Mouse (Mus musculus): ENCODE results near the gene Capns1.

Gene Capns1

DNA sequence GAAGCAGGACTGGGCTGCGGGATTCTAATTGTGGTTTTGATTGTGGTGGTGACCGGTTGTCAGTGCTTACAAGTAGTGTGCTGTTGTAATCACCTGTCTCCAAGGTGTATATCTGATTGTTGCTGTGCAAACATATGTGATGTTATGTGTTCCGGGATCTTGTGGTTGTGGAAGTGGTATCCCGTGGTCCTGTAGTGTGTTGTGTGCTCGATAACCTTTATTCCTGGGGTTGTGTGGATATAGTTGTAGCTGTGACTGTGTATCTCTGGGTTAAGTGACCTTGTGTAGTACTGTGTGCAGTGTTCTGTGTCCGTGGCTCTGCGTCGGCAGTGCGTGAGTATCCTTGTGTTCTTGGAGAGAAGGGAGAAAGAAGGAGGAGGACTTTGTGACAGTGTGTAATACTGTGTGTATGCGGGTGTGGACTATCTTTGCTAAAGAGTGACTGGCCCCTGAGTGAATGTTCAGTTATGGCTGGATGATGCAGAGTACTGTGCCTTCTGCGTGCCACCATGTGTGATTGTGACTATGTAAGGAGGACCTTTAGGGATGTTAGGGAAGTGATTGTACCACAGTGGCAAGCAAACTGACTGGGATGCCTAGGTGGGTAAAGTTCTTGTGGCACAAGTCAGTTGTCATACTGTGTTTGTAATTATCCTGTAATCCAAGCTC is 28.2 kb downstream of the Capns1 start:
- no peak for DNase-seq

DNA sequence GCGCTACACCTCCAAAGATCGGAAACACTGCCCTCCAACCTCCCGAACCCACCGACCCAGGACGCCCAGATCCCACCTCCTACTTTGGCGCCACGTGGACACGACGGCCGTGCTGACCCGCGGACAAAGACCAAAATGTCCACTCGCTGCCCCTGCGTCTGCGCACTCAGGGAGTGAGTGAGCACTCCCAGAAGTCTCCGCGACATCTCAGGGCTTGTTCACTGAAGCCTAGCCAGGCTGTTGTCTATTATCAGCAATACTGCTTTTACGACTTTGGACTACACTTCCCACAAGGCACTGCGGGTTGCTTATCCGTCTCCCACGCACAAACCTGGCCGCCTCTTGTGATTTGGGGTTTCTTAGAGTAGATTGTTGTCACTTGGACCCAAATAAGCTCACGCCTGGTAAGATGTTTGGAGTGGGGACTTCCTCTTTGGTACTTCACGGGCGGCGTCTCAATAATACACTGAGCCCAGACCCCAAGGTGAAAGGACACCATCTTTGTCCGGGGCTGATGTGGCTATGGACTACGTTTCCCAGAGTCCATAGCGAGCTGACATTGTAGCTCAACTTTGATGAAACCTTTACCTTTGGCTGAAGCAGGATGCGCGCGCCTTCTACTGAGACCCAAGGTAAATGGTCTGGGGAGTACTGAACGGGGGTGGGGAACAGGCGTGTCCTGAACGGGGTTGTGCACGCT is 28.9 kb downstream of the Capns1 start, which contains the start of gene Zfp146:
Zfp146 (minus strand) TSS at position 168 of the 700 bp plus-strand sequence.
- peak; percentile 94 for DNase-seq

DNA sequence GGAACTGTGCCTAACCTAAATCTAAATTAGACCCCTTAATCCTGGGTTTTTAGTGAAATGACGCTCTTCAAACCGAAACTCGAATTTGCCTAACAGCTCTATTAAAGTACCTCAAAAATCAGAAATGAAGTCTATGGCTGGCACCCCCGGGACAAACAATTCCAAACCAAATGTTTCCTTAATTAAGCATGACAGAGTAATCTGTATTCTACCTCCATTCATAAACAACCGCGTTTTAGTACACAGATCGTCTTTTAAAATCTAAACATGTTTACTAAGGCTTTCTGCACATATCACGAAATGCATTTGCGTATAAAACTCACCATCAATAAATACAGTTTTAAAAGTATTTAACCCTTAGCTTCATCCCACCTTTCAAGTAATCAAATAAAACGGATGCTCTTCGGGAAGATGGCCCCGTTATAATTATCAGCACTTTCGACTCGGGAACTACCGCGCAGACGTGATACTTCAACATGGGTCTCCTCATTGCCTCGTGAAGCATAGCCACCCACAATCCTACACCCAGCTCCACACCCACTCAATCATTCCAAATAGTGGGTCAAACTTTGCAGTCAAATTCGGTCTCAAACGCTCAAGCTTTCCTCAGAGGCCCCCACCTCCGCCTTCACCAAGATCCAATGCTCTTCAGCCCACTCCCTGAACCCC is 29.6 kb downstream of the Capns1 start:
- DNase-seq: no peak

DNA sequence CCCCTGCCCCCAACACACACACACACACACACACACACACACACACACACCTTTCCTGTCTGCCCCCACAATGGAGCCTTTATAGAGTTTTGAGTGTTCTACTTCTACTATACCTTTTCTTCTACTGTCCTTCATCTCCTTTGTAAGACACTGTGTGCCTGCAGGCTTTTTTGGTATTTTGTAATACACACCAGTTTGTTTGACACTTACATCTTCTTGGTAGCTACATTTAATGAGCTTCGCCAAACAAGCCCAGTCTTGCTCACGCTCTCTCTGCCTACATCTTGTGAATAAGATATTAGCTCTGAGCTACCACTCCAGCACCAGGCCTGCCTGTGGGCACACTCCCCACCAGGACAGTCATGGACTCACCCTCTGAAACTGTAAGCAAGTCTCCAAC is 33.9 kb downstream of the Capns1 start:
- no peak for DNase-seq

DNA sequence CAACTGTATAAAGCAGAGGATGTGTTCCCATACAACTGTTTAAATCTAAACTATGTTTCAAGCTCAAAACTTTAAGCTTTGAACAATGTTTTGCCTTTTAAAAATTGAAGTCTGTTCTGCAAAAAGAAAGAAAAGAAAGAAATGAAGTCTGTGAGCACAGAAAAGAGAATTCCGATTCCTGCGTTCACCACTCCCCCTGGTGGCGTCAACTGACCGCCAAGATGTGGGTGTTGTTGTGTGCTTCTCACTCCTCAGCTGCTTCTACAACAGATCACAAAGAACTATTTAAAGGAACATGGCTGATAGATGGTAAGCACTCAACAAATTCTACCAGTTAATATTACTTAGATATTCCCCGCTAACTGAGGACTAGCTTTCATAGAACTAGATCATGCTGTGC is 35.5 kb downstream of the Capns1 start:
- DNase-seq: no peak

DNA sequence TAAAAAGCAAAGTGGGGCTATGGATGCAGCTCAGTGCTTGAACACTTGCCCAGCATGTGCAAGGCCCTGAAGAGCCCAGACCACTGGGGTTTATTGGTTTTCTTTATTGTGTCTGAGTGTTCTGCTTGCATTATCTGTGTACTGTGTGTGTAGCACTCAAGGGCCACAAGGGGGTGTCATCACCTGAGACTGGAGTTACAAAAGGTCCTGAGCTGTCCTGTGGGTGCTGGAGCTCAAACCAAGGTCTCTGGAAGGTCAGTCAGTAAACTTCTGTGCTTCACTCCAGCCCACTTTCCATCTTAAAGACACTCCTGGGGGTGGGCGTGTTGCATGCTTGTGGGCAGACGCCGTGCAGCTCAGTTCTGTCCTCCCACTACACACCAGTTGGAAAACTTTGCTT is 43.1 kb downstream of the Capns1 start:
- DNase-seq: no peak

DNA sequence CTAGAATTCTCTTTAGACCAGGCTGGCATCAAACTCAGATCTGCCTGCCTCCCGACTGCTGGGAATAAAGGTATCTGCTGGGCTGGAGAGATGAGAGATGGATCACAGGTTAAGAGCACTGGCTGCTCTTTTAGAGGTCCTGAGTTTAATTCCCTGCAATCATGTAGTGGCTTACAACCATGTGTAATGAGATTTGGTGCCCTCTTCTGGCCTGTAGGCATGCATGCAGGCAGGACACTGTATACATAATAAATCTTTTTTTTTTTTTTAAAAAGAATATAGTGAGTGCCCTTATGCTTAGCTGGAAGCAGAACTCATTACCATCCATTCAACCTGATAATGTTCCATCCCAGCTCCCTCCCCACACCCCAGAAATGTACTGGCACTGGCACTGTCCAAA is 44.6 kb downstream of the Capns1 start:
- DNase-seq: no peak

DNA sequence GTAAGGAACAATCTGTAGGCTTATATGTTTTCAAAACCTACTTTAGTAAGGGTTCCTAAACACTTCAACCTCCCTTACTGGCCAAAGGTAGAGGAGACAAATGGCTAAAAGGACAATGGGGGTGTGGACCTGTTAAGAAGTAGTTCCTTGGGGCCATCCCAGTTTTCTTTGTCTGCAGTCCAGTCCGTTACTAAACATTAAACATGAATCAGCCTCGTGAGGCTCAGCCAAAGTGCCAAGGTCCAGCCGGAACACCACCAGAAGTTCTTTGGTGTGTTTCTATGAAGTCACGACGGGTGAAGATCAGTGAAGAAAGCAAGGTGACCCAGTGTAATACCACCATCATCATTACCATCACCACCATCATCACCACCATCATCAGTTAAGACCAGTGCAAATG is 51.6 kb downstream of the Capns1 start:
- no peak for DNase-seq

DNA sequence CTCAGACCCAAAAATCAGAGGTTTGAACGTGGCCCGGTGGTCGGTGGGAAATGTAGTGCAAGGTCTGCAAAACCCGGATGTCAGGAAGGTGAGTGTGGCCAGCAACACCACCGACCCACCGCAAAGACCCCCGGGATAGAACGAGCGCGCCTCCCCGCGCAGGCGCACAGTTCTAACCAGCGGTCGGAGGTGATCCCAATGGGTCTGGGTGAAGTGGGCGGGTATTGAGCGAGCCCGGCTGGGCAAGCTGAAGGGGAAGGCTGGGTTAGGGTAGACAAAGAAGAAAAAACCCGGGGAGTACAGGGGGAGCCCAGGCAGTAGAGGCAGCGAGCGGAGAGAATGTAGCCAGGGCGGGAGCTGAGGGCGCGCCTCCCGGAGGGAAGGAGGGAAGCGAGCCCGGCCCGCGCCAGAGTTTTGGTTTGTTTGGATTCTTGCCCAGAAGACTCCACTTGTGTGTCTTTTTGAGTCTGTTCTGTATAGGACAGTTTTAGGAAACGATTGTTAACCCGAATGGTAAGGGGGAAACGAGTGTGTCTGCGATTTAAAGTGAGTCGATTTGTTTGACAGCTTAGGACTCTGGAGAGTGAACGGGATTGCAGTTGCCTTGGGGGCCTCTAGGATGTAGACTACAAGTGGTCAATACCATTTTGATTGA is 54.9 kb downstream of the Capns1 start:
- peak; percentile 86 for DNase-seq

DNA sequence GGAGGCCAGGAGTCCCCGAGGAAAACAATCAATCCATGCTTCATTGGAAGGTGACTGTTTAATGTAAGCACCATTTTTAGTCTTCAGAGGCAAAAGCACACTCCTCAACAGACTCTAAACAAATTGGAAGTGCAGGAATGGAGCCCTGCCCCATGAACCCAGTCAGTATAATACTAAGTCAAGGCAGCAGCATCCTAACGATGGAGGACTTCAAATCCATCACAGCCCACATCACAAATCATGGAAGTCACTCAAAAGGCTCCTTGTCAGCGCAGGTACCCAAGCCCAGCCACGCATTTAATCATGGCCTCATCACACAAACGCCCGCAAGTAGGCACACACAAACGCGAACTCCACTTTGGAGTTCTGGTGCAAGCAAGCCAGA is 55.4 kb downstream of the Capns1 start:
- no peak for DNase-seq
